Mouse (Mus musculus) left cerebral cortex, adult 2 months (tissue): ENCODE results near the gene Sort1. TPM values are rescaled to one million over a fixed set of nuclear protein-coding genes. Genes with fewer than 3 reads are reported as not detected.
"Not testable (repeated sequence)": the region's sequence is repeated elsewhere in the genome, so short reads cannot be mapped to it uniquely, and the experiment has no call there.

ENCODE experiments used
- DNase-seq, 2 experiments: peaks; one replicate each; pipeline ENCODE4 v3.0.0; 2021 to 2022; ENCODE audit warnings: low spot score in 2 of 2, mixed read lengths in 1 of 2; ENCODE audit errors: extremely low spot score in 1 of 2
- H3K27ac ChIP-seq: fragments of 200-600 bp; 2 replicates; pipeline ENCODE4 v1.8.1; 2022
- H3K4me3 ChIP-seq: fragments of 200-600 bp; 2 replicates; pipeline ENCODE4 v1.8.1; 2022
- CTCF ChIP-seq: fragments of 200-600 bp; IDR thresholded peaks from 2 replicates; pipeline ENCODE4 v1.8.1; 2022; ENCODE audit warnings: antibody characterized with exemption, mild to moderate bottlenecking, moderate library complexity
- intact Hi-C: fragments of 180-260 bp; cut with DNase I; formaldehyde crosslinking; loops from one replicate; pipeline ENCODE4 v1.15.1; 2025
- long read RNA-seq, 2 experiments: library from polyadenylated mRNA; stranded (forward); transcript quantifications; one replicate each; pipeline ENCODE4 v2.0.0; 2021; ENCODE audit warnings: borderline mapping rate in 2 of 2
- total RNA-seq, 2 experiments: library from RNA; stranded (reverse); gene quantifications; 2 replicates each; pipeline ENCODE4 v1.2.3; 2021

Gene Sort1
- total RNA-seq, result 100 to 1,000 TPM; 310 to 316 TPM
- long read RNA-seq, experiment 1, full-length matches to known transcripts, result 165 of 366 reads
- long read RNA-seq, experiment 1, partial matches to known transcripts, result 88 of 366 reads
- long read RNA-seq, experiment 1, other reads (novel, unspliced or antisense), result 113 of 366 reads
- long read RNA-seq, experiment 2, full-length matches to known transcripts, result 117 of 273 reads
- long read RNA-seq, experiment 2, partial matches to known transcripts, result 78 of 273 reads
- long read RNA-seq, experiment 2, other reads (novel, unspliced or antisense), result 78 of 273 reads

GRCm38 (mm10) chr3:108283781-108284601 is at the start of gene Sort1:
TSS of gene Sort1 (plus strand) at chr3:108284082.
- intact Hi-C loops, result loop anchor here (1.0 to 10.0 kb wide), 4 partner anchors 58 to 281 kb away; partner anchors contain the start of gene Tmem167b
- H3K27ac ChIP-seq, result peak within 1 kb of the TSS; percentile 88
- peak within 1 kb of the TSS; percentile 76 for H3K4me3 ChIP-seq
- TF ChIP-seq CTCF, result no peak
- peak; percentile 88 to 90 for DNase-seq

GRCm38 (mm10) chr3:108237474-108238102 is 46.3 kb upstream of the Sort1 start:
- intact Hi-C loops, DNase-seq, H3K4me3 ChIP-seq, H3K27ac ChIP-seq: not testable (repeated sequence)

GRCm38 (mm10) chr3:108241243-108241839 is 42.5 kb upstream of the Sort1 start:
- no peak for DNase-seq
- no peak for TF ChIP-seq CTCF
- H3K4me3 ChIP-seq, result no peak overlapping the region
- intact Hi-C loops, result no loop called here
- peak overlapping the region; percentile 61; the same call in 1 of the 2 replicates for H3K27ac ChIP-seq

GRCm38 (mm10) chr3:108246857-108247256 is 37.0 kb upstream of the Sort1 start:
- no peak overlapping the region for H3K27ac ChIP-seq
- DNase-seq, result no peak
- no peak for TF ChIP-seq CTCF
- intact Hi-C loops, result no loop called here
- no peak overlapping the region for H3K4me3 ChIP-seq

- peak within 1 kb of the TSS; percentile 84 for H3K27ac ChIP-seq
- H3K4me3 ChIP-seq, result peak within 1 kb of the TSS; percentile 85
- no peak for TF ChIP-seq CTCF
- intact Hi-C loops, result loop anchor here (2.0 kb wide), 2 partner anchors 46 to 92 kb away; partner anchors contain the start of gene Atxn7l2
- DNase-seq, result peak; percentile 87 to 92
Observed at GRCm38 (mm10) chr3:108256719-108257637, 26.9 kb upstream of the Sort1 start, which contains the start of gene Psma5. TSS of gene Psma5 (plus strand) at chr3:108256926.

- H3K4me3 ChIP-seq, result peak overlapping the region; percentile 85
- no peak for TF ChIP-seq CTCF
- no peak for DNase-seq
- no peak overlapping the region for H3K27ac ChIP-seq
- intact Hi-C loops, result loop anchor here (2.0 kb wide), 2 partner anchors 47 to 93 kb away; partner anchors contain the start of gene Atxn7l2
Observed at GRCm38 (mm10) chr3:108257831-108258500, 25.9 kb upstream of the Sort1 start.

- no peak for DNase-seq
- TF ChIP-seq CTCF, result no peak
- intact Hi-C loops, result no loop called here
Observed at GRCm38 (mm10) chr3:108259319-108259718, 24.6 kb upstream of the Sort1 start.

GRCm38 (mm10) chr3:108279495-108279894 is 4.4 kb upstream of the Sort1 start:
- H3K4me3 ChIP-seq, H3K27ac ChIP-seq, DNase-seq, intact Hi-C loops: not testable (repeated sequence)

More at GRCm38 (mm10) chr3:108259319-108259718, 24.6 kb upstream of the Sort1 start:
- H3K27ac ChIP-seq, result no peak overlapping the region
- no peak overlapping the region for H3K4me3 ChIP-seq

- DNase-seq, result no peak
- intact Hi-C loops, result loop anchor here (1.0 to 10.0 kb wide), 4 partner anchors 60 to 282 kb away; partner anchors contain the start of gene Tmem167b
- peak overlapping the region; percentile 88 for H3K27ac ChIP-seq
Observed at GRCm38 (mm10) chr3:108282401-108283240, 1.3 kb upstream of the Sort1 start.

More at GRCm38 (mm10) chr3:108282401-108283240, 1.3 kb upstream of the Sort1 start:
- TF ChIP-seq CTCF, result peak; percentile 74
- peak overlapping the region; percentile 76 for H3K4me3 ChIP-seq
